Mouse (Mus musculus) skeletal muscle tissue, adult 2 months (tissue): Measurements from ENCODE around the gene Nrxn1.

Source experiments
- DNase-seq: peaks from one replicate; pipeline ENCODE4 v3.0.0-alpha.2; 2012; ENCODE audit warnings: low read depth, low spot score

The Nrxn1 gene

DNA sequence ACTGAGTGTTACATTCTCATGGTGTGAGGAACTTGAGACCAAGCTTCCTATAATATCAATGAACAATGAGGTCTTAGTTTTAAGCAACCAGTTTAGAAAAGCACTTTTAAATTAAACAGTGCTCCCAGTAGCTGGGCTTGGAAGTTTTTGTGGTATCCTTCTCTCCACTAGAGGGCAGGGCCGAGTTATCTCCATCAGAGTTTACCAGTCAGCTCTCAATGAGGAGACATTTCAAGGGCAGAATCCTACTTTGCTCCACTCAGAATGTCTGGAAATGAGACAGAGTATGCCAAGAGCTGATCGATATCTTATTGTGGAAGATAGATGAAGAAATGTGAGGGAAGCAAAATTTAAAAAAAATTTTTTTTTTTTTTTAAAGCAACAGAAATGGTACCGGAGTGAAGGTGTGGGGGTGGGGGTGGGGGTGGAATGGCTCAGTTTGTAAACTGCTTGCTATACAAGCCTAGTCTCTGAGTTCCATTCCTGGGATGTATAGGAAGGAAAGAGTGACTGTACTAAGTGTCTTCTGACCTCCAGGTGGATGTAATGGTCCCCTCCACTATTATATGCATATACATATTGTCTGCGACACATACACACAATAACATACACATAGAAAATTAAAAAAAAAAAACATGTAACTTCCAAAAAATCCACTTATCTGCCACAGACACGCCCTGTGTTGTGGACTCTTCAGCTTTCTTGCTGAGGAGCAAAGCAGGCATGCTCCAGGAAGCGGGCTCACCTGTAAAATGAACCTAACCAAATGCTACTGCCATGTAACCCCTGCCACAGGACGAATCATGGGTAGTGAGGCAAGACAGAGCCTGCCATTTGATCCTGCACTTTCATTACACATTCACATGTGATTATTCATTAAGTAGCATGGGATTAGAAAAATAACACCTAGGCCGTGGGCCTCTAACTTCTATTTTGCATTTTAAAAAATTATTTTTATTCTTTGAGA is 283.4 kb downstream of the Nrxn1 start:
- DNase-seq = no peak

GRCm38 (mm10) chr17:90808256-90808655 is 284.6 kb downstream of the Nrxn1 start:
- no peak for DNase-seq

DNA sequence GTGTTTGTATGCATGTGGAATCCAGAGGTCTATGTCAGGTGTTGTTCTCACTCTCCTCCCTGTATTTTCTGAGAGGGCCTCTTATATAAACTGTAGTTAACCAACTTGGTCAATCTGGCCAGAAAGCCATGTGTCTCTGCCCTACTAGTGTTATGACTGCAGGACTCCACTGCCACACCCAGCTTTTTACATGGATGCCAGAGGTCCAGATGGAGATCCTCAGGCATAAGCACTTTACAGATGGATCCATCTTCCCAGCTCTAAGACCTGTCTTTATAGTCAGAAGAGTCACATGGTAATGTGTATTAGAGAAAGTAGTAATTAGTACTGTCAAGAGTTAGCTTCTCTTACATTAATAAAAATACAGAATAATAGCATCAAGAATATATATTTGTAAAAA is 285.7 kb downstream of the Nrxn1 start:
- no peak for DNase-seq

GRCm38 (mm10) chr17:90798689-90799088 is 294.2 kb downstream of the Nrxn1 start:
- no peak for DNase-seq

DNA sequence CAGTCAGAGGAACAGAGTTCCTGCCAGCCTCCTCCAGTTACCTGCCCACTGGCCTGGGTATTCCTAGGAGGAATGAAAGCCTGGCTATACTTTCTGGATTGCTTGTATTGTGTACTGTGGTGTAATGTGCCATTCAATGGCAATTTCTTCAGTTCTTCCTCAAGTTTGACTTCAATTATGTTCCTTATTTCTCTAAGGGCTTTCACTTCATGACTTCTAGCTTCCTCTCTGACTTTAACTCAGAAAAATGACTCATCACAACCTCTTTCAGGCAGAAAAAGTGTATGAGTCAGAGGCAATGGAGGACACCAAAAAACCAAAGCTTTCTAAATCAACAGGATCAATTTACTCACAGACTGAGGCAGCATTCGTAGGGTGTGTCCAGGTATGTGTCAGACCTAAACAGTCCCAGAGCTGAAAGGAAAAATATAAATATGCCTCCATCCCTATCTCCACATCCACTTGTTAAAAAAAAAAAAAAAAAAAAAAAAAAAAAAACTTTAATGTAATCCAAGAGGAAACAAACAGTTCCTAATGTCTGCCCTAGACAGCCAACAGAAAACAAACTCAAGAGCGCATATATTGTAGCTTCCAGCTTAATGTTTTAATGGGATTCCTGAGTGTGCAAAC is 295.1 kb downstream of the Nrxn1 start:
- DNase-seq = no peak

DNA sequence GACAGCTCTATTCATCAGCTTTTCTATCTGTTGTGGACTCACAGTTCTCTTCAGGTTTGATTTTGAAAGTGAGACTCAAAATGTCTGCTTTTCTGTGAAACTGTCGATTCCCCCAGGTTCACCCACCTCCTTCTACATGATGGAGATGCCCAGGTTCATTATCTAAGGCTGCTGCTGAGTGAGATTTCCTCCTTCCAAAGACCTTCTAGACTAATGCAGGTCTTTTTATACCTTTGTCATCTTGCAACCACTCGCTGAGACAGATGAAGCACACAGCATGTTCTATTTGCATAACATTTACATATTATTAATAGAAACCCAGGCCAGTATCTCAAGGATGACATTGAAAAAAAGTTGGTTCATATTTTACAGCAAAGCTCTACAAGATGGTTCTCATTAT is 295.9 kb downstream of the Nrxn1 start:
- no peak for DNase-seq

GRCm38 (mm10) chr17:90788491-90789127 is 304.3 kb downstream of the Nrxn1 start:
- no peak for DNase-seq

GRCm38 (mm10) chr17:90788040-90788439 is 304.8 kb downstream of the Nrxn1 start:
- DNase-seq = no peak

- no peak for DNase-seq
Measured at GRCm38 (mm10) chr17:90787121-90787788, 305.6 kb downstream of the Nrxn1 start.

DNA sequence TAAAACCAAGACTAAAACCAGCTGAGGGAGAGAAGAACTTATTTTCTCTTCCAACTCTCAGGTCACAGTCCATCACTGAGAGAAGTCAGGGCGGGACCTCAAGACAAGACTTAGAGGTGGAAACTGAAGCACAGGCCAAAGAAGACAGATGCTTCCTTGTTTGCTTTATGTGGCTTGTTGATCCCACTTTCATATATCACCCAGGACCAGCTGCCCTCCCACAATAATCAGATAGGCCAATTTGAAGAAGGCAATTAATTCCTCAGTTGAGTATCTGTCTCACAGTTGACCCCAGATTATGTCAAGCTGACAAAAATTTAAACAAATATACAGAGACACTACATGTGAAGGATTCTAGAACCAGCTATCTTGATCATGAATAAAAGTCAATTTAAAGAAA is 312.4 kb downstream of the Nrxn1 start:
- DNase-seq = no peak

GRCm38 (mm10) chr17:90775397-90775796 is 317.5 kb downstream of the Nrxn1 start:
- no peak for DNase-seq

DNA sequence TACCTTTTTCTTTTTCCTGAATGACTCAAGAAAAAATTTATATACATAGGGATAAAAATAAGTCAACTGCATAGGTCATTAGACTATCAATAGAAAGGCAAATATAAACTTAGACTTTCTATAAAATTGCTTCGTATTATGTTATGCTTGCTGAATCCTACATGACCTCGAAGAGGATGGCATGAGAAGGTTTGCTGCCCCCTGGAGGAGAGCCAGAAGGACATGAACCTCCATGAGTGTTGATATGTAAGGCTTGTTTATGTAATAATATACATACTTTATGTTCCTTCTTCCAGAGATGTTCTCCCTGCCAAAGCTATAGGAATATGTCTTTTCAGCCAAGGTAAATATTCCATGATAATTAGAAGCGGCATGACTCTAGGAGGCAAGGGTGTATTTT is 319.6 kb downstream of the Nrxn1 start:
- DNase-seq = no peak

- no peak for DNase-seq
Measured at GRCm38 (mm10) chr17:90768216-90768615, 324.7 kb downstream of the Nrxn1 start.

DNA sequence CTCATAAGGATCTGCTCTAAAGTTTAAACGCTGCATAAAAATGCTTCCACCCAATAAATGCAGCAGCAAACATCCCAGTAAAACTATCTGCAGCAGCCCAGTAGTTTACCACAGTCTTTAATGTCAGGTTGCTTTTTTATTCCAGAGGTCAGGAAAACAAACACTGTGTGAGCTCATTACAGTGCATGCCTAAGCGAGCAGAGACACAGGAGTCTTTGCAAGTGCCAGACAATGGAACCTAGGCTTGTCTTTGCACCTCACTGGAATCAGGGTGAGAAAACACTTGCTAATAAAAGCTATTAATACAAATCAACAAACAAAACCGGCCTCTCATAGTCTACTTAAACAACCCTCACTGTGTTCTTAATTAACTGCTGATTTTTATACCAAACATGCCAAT is 365.7 kb downstream of the Nrxn1 start:
- DNase-seq = no peak

GRCm38 (mm10) chr17:90704773-90705172 is 388.1 kb downstream of the Nrxn1 start:
- DNase-seq = no peak

DNA sequence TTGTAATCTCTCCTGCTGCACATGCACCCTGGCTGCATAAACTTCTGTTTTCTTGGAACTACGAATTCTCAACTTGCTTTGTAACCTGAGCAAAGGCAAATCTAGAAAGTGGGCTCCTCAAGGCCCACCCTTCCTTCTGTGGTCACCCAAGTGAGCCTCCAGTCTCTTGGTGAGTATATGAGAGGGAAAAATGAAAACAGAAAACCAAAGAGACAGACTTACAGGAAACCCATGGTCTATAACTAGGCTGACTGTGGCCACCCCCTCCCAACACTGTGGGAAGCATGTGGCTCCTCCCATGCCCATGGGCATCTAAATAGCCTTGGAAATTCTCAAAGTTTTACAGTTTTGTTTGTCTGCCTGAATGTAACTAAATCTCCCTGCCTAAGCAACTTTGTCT is 390.2 kb downstream of the Nrxn1 start:
- DNase-seq = no peak

GRCm38 (mm10) chr17:90696071-90696800 is 396.6 kb downstream of the Nrxn1 start:
- DNase-seq = no peak

DNA sequence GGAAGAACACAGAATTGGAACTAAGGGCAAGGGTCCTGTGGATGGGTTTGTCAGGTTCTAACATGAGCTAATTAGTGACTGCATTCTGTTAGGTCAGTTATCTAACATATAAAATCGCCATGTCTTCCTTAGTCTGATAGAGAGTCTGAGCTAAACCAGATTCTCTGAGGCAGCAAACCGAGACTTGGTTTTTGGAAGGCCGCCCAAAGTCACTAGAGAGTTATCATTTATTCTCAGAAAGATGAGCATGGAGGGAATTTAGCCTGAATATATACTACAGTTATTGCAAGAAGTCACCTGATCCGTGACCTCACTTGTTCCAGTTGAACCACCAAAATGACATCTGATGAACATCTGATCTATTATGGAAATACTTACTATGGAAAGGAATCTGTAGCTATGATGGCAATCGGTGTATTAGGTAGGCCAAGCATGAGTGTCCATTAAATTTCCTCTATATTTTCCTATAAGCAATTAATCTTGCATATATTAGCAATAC is 397.7 kb downstream of the Nrxn1 start:
- DNase-seq = no peak

DNA sequence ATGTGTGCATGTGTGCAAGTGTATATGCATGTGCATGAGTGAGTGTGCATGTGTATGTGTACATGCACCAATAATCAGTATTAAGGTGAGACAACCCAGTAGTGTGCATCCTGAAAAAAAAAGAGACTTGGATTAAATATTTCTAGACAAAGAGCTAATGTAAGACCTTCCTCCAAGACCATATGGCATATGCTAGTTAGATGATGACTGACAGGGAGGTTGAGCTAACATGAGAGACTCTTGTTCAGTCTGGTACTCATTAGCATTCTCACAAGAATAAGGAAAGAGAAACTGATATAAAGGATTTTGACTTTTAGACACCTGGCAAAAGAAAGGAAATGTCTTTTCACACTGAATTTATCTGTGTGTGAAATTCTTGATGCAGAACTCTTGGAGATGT is 408.7 kb downstream of the Nrxn1 start:
- DNase-seq = no peak

- DNase-seq = no peak
Measured at GRCm38 (mm10) chr17:90681019-90681418, 411.9 kb downstream of the Nrxn1 start.

DNA sequence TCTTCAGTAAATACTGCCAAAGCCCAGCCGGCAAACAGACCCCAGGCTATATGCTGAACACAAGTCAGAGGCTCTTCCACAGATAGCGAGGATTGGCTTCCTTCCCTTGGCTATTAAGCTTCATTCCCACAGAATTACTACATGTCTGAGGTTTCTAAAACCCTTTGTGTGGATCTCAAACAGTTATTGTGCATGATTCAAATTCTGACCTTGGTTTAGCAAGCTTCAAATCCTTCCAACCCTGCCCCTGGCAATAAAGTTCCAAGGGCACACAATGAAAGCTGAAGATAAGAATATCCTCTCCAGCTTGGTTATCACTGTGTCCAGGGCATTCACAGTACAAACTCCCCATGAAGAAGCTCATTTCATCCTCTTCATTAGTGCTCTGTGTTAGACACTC is 416.2 kb downstream of the Nrxn1 start:
- no peak for DNase-seq
